Mouse (Mus musculus) intestine, postnatal 0 days (tissue): ENCODE results near the gene Fxyd4. TPM values are rescaled to one million over a fixed set of nuclear protein-coding genes. Genes with fewer than 3 reads are reported as not detected.

Experiments
- ATAC-seq: fragments of 200-750 bp; cut with Nextera tagmentation; 2 replicates; pipeline ENCODE4 v1.8.0; 2017; ENCODE audit warnings: mild to moderate bottlenecking, moderate TSS enrichment, moderate library complexity
- H3K27ac ChIP-seq: fragments of 300-500 bp; sonication (generic); 2 replicates; pipeline ENCODE4 v1.5.1; 2014; ENCODE audit warnings: mild to moderate bottlenecking, low read depth, low read length, moderate library complexity
- H3K27me3 ChIP-seq: fragments of 300-500 bp; sonication (generic); replicated peaks from 2 replicates; pipeline ENCODE4 v1.6.1; 2014; ENCODE audit warnings: low read length, mixed read lengths; ENCODE audit not compliant: control insufficient read depth, insufficient read depth
- H3K36me3 ChIP-seq: fragments of 300-500 bp; sonication (generic); 2 replicates; pipeline ENCODE4 v1.6.1; 2014; ENCODE audit warnings: mild to moderate bottlenecking, moderate library complexity; ENCODE audit not compliant: control insufficient read depth, insufficient read depth
- H3K4me1 ChIP-seq: fragments of 300-500 bp; sonication (generic); replicated peaks from 2 replicates; pipeline ENCODE4 v1.6.1; 2014; ENCODE audit warnings: antibody characterized with exemption, low read length, mixed read lengths; ENCODE audit not compliant: control insufficient read depth, insufficient read depth
- H3K4me2 ChIP-seq: fragments of 300-500 bp; sonication (generic); replicated peaks from 2 replicates; pipeline ENCODE4 v1.6.1; 2014; ENCODE audit warnings: low read depth, mild to moderate bottlenecking, moderate library complexity
- H3K4me3 ChIP-seq: fragments of 300-500 bp; sonication (generic); 2 replicates; pipeline ENCODE4 v1.5.1; 2014; ENCODE audit warnings: low read depth, low read length
- H3K9ac ChIP-seq: fragments of 300-500 bp; sonication (generic); 2 replicates; pipeline ENCODE4 v1.6.1; 2014; ENCODE audit warnings: mild to moderate bottlenecking, low read depth, low read length
- H3K9me3 ChIP-seq: fragments of 300-500 bp; sonication (generic); 2 replicates; pipeline ENCODE4 v1.6.1; 2016; ENCODE audit warnings: mixed run types; ENCODE audit not compliant: control insufficient read depth
- CTCF ChIP-seq: sonication (generic); IDR thresholded peaks from 2 replicates; pipeline ENCODE4 v1.5.1; 2016; ENCODE audit warnings: low read depth, mild to moderate bottlenecking, control low read depth, antibody characterized with exemption, moderate library complexity
- WGBS: fragments of 180-500 bp; shearing (Covaris S2); extraction: QIAGEN DNeasy Blood & Tissue Kit; methylation state at CpG from one replicate; pipeline ENCODE4 v1.1.7; 2014; 5-methylcytosine and 5-hydroxymethylcytosine counted together
- polyA plus RNA-seq: library from polyadenylated mRNA; unstranded; fragments of >200 nt; fragmentation: Nextera tagmentation; extraction: Ambion mirVana; gene quantifications from 2 replicates; pipeline ENCODE4 v1.2.1, GENCODE M21; 2015

Fxyd4 gene
- 0.27 and 0.55 TPM in 2 replicates for polyA plus RNA-seq

DNA sequence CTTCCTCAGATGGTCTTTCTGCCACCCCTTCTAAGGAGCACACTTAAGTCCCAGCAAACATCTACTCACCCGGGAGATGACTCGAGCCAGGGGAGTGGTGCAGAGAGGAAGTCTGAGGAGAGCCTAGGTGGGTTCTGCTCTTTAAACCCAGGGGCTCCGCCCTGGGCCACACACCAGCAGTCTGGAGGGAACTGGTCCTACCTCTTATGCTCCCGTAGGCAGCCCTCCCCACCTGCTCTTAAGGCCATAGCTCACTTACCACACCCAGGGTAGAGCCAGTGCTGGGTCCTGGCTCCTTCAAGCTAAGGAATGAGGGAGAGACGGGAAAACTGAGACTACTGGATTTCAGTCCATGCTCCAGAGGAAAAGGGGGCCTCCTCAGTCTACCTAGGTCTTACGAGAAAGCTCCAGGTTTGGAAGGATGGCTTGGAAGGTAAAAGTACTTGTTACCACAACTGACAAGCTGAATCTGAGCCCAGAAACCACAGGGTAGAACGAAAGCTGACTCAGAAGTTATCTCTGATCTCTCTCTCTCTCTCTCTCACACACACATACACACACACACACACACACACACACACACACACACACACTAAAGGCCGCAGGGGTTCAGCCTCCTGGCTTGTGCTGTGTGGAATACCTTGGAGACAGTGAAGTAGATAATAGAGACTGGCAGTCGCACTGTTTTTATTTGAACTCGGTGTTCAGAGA lies at the start of gene Fxyd4:
Fxyd4 (minus strand) TSS at position 471 of the 711 bp plus-strand sequence.
- Histone ChIP-seq H3K4me1 (no peaks in the 10 kb centered on the region), H3K27ac (no peak within 1 kb of the TSS), H3K4me2 (no peak within 1 kb of the TSS), H3K9me3 (no peaks in the 10 kb centered on the region), H3K9ac (no peak within 1 kb of the TSS), H3K4me3 (no peak within 1 kb of the TSS), H3K27me3 (no peaks in the 10 kb centered on the region), H3K36me3 (no peaks in the 10 kb centered on the region)
- WGBS = 52% methylated on average over 10 of the region's 10 CpGs
- 0 out of 2 replicates have a peak, but pooled peaks have one; percentile 22 for ATAC-seq
- no peak for TF ChIP-seq CTCF

DNA sequence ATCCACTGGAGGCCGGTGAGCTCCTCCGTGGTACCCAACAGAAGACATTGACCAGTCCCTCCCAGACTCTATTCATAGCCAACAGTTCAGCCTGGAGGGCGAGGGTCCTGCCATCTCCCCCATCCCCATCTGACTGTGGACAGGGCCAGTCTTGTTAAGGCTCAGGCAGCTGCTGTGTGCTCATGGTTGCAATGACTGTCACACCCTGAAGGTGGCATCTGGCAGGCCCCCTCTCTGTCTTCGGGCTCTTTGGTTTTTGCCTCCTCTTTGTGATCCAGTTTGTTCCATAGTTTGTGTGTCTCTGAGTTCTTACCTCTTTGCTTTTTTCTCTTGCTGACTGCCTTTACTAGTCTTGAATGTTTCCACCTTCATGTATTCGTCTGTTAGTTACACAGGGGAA lies 49.7 kb upstream of the Fxyd4 start:
- Histone ChIP-seq H3K27me3 (no peaks in the 10 kb centered on the region), H3K36me3 (no peaks in the 10 kb centered on the region), H3K9me3 (no peaks in the 10 kb centered on the region), H3K4me3 (no peak overlapping the region), H3K9ac (no peak overlapping the region), H3K4me2 (no peak overlapping the region), H3K27ac (no peak overlapping the region), H3K4me1 (no peaks in the 10 kb centered on the region)
- no peak for ATAC-seq
- 47% methylated on average over 5 of the region's 5 CpGs for WGBS
- peak; percentile 25; the same call in 1 of the 2 replicates for TF ChIP-seq CTCF

DNA sequence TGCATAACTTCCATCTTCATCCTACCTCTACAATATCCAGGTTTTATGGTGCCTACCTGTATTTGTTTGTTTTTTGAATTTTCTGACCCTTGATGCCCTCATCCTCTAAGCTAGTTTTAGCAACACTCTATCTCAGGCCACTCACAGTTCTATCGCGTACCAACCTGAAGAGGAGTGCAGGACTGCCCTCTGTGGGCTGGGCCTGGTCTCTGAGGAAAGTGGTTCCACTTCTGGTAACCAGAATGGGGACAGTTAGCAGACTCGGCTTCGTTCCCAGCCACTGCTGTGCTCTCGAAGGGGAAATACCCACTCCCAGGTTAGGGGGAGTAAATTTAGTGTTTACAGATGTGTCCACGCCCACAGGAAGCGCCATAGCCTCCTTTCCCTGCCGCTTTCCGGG lies 29.2 kb upstream of the Fxyd4 start:
- Histone ChIP-seq H3K4me3 (no peak overlapping the region), H3K27ac (no peak overlapping the region), H3K9me3 (no peaks in the 10 kb centered on the region), H3K9ac (no peak overlapping the region), H3K27me3 (no peaks in the 10 kb centered on the region), H3K36me3 (no peaks in the 10 kb centered on the region), H3K4me2 (no peak overlapping the region), H3K4me1 (no peaks in the 10 kb centered on the region)
- WGBS = 32% methylated on average over 9 of the region's 9 CpGs
- TF ChIP-seq CTCF = peak; percentile 50
- ATAC-seq = no peak

DNA sequence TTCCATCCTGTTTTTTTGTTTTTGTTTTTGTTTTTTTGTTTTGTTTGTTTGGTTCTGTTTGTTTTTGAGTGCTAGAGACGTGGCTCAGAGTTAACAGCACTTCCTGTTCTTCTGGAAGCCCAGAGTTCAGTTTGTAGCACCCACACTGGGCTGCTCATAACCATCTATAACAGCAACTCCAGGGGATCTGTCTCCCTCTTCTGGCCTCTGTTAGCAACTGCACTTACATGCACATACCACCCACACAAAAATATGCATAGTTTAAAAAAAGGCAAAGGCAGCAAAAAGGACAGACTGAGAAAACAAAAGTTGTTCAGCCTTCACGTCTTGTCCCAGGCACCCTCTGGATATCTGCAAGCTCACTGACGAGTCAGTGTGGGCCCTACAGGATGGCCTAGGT lies 25.7 kb upstream of the Fxyd4 start:
- no peak for ATAC-seq
- Histone ChIP-seq H3K27me3 (no peaks in the 10 kb centered on the region), H3K9ac (no peak overlapping the region), H3K27ac (no peak overlapping the region), H3K4me3 (no peak overlapping the region), H3K4me2 (no peak overlapping the region), H3K9me3 (no peaks in the 10 kb centered on the region), H3K4me1 (no peaks in the 10 kb centered on the region), H3K36me3 (no peaks in the 10 kb centered on the region)
- 84% methylated on average over 3 of the region's 3 CpGs for WGBS
- TF ChIP-seq CTCF = peak; percentile 36; the same call in 1 of the 2 replicates

DNA sequence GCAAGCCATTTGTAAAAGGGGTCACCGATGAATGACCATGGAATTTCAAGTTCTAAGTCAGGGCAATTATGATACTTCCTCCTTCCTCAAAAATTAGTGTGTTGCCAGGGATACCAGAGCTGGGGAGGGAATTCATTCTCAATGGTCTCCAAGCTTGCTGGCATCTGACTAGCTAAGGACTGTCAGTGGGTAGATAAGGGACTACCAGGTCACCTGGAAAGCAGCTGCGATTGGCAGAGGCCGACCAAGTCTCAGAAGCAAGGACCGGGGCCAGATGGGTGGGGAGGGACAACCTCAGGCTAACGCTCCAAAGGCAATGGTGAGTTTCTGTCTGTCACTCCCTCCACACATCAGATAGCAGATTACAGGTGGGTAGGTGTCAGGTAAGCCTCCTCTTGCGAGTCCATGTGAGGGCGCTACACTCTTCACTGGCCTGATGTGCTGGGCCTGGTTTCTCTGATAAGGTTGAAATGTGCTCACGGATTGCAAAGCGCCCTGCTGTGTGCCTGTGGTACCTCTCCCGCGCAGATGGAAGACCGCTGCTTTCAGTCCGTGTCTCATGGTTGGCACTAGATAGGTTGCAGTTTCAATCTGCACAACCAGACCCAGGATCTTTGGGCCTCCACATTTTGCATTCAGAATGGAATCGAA lies 19.5 kb upstream of the Fxyd4 start:
- Histone ChIP-seq H3K27me3 (no peaks in the 10 kb centered on the region), H3K4me3 (no peak overlapping the region), H3K4me2 (peak overlapping the region; percentile 21; the same call in 1 of the 2 replicates), H3K9me3 (no peaks in the 10 kb centered on the region), H3K36me3 (no peaks in the 10 kb centered on the region), H3K9ac (no peak overlapping the region), H3K27ac (no peak overlapping the region), H3K4me1 (no peaks in the 10 kb centered on the region)
- ATAC-seq = 0 out of 2 replicates have a peak, but pooled peaks have one; percentile 22
- TF ChIP-seq CTCF = peak; percentile 40
- 19% methylated on average over 14 of the region's 14 CpGs for WGBS

DNA sequence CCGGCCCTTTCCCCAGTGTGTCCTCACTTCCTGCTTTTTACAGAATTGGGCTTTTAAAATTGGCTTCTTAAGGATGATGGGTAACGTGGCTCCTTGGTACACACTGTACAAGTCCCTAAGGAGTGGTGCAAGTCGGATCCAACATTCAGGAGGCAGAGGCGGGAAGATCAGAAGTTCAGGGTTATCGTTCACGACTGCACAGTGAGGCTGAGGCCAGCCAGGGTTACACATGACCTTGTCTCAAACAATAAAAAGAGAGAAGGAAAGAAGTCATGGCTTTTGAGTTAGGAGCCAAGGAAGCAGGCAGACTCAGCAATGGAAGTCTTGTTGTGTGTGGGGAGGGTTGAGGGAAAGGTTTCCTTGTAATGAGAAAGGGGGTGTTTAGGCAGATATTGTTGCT lies 18.7 kb upstream of the Fxyd4 start:
- Histone ChIP-seq H3K9me3 (no peaks in the 10 kb centered on the region), H3K4me2 (no peak overlapping the region), H3K4me1 (no peaks in the 10 kb centered on the region), H3K4me3 (no peak overlapping the region), H3K9ac (no peak overlapping the region), H3K36me3 (no peaks in the 10 kb centered on the region), H3K27me3 (no peaks in the 10 kb centered on the region), H3K27ac (no peak overlapping the region)
- WGBS = 51% methylated on average over 6 of the region's 6 CpGs
- ATAC-seq = no peak
- no peak for TF ChIP-seq CTCF
